Mouse (Mus musculus) lung, adult 2 months (tissue): ENCODE results near the gene Zfp282.
A peak's percentile ranks its signal among the peaks of the same experiment; 100 is the strongest.

Source experiments
- CTCF ChIP-seq: fragments of 200-500 bp; IDR thresholded peaks from 2 replicates; pipeline ENCODE4 v1.5.1; 2011; ENCODE audit warnings: mild to moderate bottlenecking, low read length, control low read depth; ENCODE audit not compliant: insufficient read depth
- POLR2A ChIP-seq: fragments of 200-500 bp; IDR thresholded peaks from 2 replicates; pipeline ENCODE4 v1.6.1; 2011; ENCODE audit warnings: low read depth, mild to moderate bottlenecking, control low read depth, low read length, borderline replicate concordance; ENCODE audit errors: extremely low read depth

GRCm38 (mm10) chr6:47943021-47943691 lies 66.2 kb downstream of the Zfp282 start:
- TF ChIP-seq POLR2A (no peak), CTCF (0 out of 2 replicates have a peak, but pooled peaks have one; percentile 11)
